Mouse (Mus musculus): ENCODE data around the gene Rhov. TPM values are rescaled to one million over a fixed set of nuclear protein-coding genes. Genes with fewer than 3 reads are reported as not detected.

Rhov gene
- polyA plus RNA-seq, 1 experiment: 2.1 TPM

DNA sequence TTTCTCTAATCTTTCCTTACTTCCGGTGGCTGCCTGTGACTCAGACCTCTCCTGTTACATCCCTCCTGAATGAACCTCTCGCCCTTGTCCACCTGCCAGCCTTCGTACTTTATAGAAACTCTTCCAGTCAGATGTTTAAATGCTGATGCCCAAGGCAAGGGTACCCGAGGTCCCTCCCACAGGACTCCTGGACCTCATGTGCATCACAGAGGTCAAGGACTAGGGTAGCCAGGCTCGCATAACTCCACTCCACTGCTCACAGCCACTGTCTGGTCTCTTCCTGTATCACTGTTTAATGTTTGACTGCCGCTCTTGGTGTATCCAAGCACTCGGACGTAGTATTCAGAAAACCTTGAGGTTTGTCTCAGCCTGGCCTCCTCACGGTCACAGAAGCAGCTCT is 28.5 kb downstream of the Rhov start:
- 75% methylated on average over 9 of the region's 9 CpGs for WGBS
- TF ChIP-seq POLR2A (IDR thresholded peaks at IDR 0.05; ENCODE audit: borderline replicate concordance, control insufficient read depth, low read depth, low read length) (no peak), CTCF (IDR thresholded peaks at IDR 0.05; ENCODE audit: control insufficient read depth, insufficient read depth, low read length) (no peak)
- Histone ChIP-seq H3K4me1 (ENCODE audit: control insufficient read depth, insufficient read depth, low read length) (no peaks in the 10 kb centered on the region), H3K27ac (ENCODE audit: control insufficient read depth, insufficient read depth, low read depth, low read length, poor library complexity) (no peak overlapping the region), H3K4me3 (replicated peaks; ENCODE audit: control insufficient read depth, low read depth, low read length) (no peak overlapping the region)

DNA sequence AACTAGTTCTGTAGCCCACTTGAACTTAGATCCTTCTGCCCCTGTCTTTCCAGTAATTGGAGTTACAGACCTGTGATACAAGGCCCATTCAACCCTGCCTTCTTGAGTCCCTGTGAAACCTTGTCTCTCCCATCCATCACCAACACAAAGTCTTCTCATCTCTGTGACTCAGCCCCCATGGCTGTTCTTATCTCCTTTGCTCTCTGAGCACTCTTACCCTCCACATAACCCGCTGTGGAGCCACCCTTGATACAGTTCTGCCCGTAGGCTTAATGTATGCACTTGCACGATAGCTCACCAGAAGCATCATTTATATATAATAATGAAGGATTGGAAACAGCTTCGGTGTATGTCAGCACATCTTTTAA is 30.3 kb downstream of the Rhov start:
- Histone ChIP-seq H3K27ac (ENCODE audit: control insufficient read depth, insufficient read depth, low read depth, low read length, poor library complexity) (no peak overlapping the region), H3K4me1 (ENCODE audit: control insufficient read depth, insufficient read depth, low read length) (no peaks in the 10 kb centered on the region), H3K4me3 (replicated peaks; ENCODE audit: control insufficient read depth, low read depth, low read length) (no peak overlapping the region)
- TF ChIP-seq POLR2A (IDR thresholded peaks at IDR 0.05; ENCODE audit: borderline replicate concordance, control insufficient read depth, low read depth, low read length): no peak
- TF ChIP-seq CTCF (IDR thresholded peaks at IDR 0.05; ENCODE audit: control insufficient read depth, insufficient read depth, low read length): no peak
- WGBS: 81% methylated on average over 4 of the region's 4 CpGs

DNA sequence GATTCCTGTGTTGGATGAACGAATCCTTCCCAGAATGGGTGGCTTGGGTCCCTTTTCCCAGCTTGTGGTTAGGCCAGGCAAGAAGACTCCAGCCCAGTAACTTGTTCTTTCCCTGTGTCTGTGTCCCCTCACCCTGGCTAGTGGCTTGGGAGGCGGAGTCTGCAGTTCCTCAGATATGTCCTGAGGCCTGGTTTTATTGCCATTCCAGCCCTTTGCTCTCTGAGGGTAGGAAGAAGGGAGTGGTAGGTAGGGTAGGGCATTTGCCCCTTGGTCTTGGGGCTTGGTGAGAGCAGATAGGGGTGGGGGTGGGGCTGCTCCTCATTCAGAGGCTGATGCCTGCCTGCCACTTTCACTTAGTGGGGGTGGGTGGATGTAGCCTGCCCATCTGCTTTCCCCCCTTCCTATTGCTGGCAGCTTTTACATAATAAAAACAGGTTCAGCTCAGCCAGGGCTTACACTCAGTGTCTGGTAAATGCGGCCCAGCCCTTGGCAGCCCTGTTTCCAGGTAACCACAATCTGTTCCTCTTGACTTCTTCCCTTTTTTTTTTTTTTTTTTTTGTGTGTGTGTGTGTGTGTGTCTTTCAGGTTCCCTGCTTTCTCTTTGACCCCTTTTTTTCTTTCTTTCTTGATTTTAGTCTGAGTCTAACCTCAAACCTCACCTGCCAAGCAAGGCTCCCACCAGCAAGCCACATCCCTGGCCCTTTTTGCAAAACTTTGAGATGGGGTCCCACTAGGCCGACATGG is 30.8 kb downstream of the Rhov start:
- no peak for TF ChIP-seq POLR2A (IDR thresholded peaks at IDR 0.05; ENCODE audit: borderline replicate concordance, control insufficient read depth, low read depth, low read length)
- no peak for TF ChIP-seq CTCF (IDR thresholded peaks at IDR 0.05; ENCODE audit: control insufficient read depth, insufficient read depth, low read length)
- Histone ChIP-seq H3K27ac (ENCODE audit: control insufficient read depth, insufficient read depth, low read depth, low read length, poor library complexity) (no peak overlapping the region), H3K4me1 (ENCODE audit: control insufficient read depth, insufficient read depth, low read length) (no peaks in the 10 kb centered on the region), H3K4me3 (replicated peaks; ENCODE audit: control insufficient read depth, low read depth, low read length) (no peak overlapping the region)
- WGBS: 48% methylated on average over 4 of the region's 4 CpGs

DNA sequence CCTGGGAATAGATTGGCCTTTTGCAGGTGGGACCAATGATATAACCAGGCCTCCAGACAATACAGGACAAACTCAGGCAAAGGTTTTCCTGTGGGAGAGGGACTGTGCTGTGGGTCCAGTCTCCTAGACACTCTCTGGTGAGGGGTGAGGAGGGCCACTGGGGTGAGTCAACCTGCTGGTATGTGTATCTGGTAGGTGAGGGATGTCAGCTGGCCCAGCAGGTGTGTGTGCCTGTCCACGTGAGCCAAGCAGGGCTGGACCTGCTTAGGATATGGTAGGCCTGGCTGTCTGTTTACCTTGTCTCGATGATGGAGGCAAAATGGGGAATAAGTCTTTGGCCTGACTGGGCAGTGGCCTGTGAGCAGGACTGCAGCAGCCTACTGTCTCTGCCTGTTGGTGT is 32.4 kb downstream of the Rhov start:
- H3K4me3 ChIP-seq (replicated peaks; ENCODE audit: control insufficient read depth, low read depth, low read length): no peak overlapping the region
- no peaks in the 10 kb centered on the region for H3K4me1 ChIP-seq (ENCODE audit: control insufficient read depth, insufficient read depth, low read length)
- H3K27ac ChIP-seq (ENCODE audit: control insufficient read depth, insufficient read depth, low read depth, low read length, poor library complexity): no peak overlapping the region
- TF ChIP-seq CTCF (IDR thresholded peaks at IDR 0.05; ENCODE audit: control insufficient read depth, insufficient read depth, low read length): no peak
- TF ChIP-seq POLR2A (IDR thresholded peaks at IDR 0.05; ENCODE audit: borderline replicate concordance, control insufficient read depth, low read depth, low read length): no peak
- 73% methylated on average over 2 of the region's 2 CpGs for WGBS

DNA sequence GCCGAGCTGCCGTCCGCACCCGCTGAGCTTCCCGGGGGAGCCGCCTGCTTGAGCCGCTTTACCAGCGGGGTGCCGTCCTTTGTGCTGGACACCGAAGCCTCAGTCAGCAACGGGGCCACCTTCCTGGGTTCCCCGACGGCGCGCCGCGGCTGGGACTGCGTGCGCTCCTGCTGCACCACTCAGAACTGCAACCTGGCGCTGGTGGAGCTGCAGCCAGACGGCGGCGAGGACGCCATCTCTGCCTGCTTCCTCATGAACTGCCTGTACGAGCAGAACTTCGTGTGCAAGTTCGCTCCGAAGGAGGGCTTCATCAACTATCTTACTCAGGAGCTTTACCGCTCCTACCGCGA is 33.2 kb downstream of the Rhov start:
- Histone ChIP-seq H3K27ac (ENCODE audit: control insufficient read depth, insufficient read depth, low read depth, low read length, poor library complexity) (peak overlapping the region; percentile 12; the same call in 1 of the 2 replicates), H3K4me3 (replicated peaks; ENCODE audit: control insufficient read depth, low read depth, low read length) (no peak overlapping the region), H3K4me1 (ENCODE audit: control insufficient read depth, insufficient read depth, low read length) (no peaks in the 10 kb centered on the region)
- WGBS: 15% methylated on average over 31 of the region's 31 CpGs
- TF ChIP-seq POLR2A (IDR thresholded peaks at IDR 0.05; ENCODE audit: borderline replicate concordance, control insufficient read depth, low read depth, low read length) (no peak), CTCF (IDR thresholded peaks at IDR 0.05; ENCODE audit: control insufficient read depth, insufficient read depth, low read length) (no peak)

DNA sequence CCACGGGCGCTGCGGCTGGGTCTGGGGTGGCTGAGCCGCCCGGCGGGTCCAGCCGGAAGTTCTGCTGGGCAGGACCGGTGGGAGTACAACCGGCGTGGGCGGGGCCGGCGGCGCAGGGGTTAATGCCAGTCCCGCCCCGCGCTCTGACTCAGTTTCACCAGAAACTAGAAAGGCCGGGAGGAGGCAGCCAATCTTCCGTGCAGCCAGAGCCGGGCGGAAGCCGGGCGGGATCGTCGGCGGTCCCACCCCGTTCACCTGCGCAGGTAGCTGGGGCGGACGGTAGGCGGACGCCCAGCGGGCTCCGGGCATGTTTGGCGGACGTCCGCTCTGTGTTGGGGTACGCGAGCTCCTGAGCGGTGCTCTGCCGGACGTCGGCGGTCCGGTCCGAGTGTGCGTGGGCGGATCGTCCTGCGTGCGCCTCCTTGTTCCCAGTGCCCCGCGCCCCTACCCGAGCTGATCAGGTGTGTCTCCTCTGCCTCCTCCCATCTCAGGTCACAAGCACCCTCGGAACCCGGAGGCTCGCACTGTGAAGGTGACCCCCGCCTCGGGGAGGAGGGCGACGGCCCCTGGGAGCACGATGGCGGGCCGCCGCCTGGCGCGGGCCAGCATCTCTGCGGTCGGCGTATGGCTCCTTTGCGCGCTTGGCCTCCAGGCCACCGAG is 33.7 kb downstream of the Rhov start, which contains the start of gene Spint1:
TSS of gene Spint1 (plus strand) at position 153 of the 661 bp plus-strand sequence.
- 2% methylated on average over 70 of the region's 73 CpGs for WGBS
- H3K4me3 ChIP-seq (replicated peaks; ENCODE audit: control insufficient read depth, low read depth, low read length): no peak within 1 kb of the TSS
- H3K27ac ChIP-seq (ENCODE audit: control insufficient read depth, insufficient read depth, low read depth, low read length, poor library complexity): peak within 1 kb of the TSS; percentile 12; the same call in 1 of the 2 replicates
- TF ChIP-seq CTCF (IDR thresholded peaks at IDR 0.05; ENCODE audit: control insufficient read depth, insufficient read depth, low read length): no peak
- TF ChIP-seq POLR2A (IDR thresholded peaks at IDR 0.05; ENCODE audit: borderline replicate concordance, control insufficient read depth, low read depth, low read length): no peak
- no peaks in the 10 kb centered on the region for H3K4me1 ChIP-seq (ENCODE audit: control insufficient read depth, insufficient read depth, low read length)

DNA sequence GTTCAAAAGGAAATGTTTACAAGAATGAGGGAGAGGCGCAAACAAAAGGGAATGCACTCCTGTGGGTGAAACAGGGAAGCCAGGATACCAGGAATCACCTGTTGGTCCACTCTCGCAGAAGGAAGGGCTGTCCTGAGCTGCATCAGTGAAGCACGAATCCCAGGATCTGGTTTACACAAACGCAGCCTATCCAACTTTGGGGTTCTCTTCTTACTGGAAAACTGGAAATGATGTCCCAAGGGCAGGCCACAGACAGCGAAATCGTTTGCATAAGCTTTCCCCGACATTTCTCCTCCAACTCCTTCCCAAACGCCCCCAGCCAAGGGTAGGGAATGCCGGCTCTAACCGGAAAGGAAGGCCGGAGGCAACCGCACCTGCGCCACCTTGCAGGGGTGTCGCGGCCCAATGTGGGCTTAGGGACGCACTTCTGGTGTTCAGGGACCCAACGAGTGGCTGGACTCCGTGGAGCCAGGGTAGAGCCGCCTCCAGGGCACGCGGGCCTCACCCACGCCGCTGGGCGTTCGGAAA is 34.3 kb downstream of the Rhov start:
- H3K4me1 ChIP-seq (ENCODE audit: control insufficient read depth, insufficient read depth, low read length): no peaks in the 10 kb centered on the region
- 28% methylated on average over 25 of the region's 25 CpGs for WGBS
- TF ChIP-seq CTCF (IDR thresholded peaks at IDR 0.05; ENCODE audit: control insufficient read depth, insufficient read depth, low read length) (no peak), POLR2A (IDR thresholded peaks at IDR 0.05; ENCODE audit: borderline replicate concordance, control insufficient read depth, low read depth, low read length) (no peak)
- no peak overlapping the region; the same call in 1 of the 2 replicates for H3K27ac ChIP-seq (ENCODE audit: control insufficient read depth, insufficient read depth, low read depth, low read length, poor library complexity)
- no peak overlapping the region for H3K4me3 ChIP-seq (replicated peaks; ENCODE audit: control insufficient read depth, low read depth, low read length)
